In genomic region chr3:38283687-38284124, GRCm38 (mm10) we compare ENCODE assay signal across 7 mouse cellular contexts.
DNase-seq lines count a peak whose midpoint lies in the region; ATAC-seq and TF ChIP-seq lines count a peak whose summit lies in the region.

No protein-coding gene starts in this region.

- no peaks in the 10 kb centered on the region for H3K36me3 ChIP-seq in liver, embryonic 14.5 days (replicated peaks; ENCODE audit: control insufficient read depth, insufficient read depth, low read depth)

- WGBS in liver, embryonic 14.5 days (ENCODE audit: insufficient replicate concordance): 6% methylated on average over 11 of the region's 11 CpGs

- no peak for TF ChIP-seq CTCF in liver, embryonic 14.5 days (IDR thresholded peaks at IDR 0.05; ENCODE audit: low read depth)

- no peak overlapping the region for H3K4me3 ChIP-seq in liver, embryonic 14.5 days (ENCODE audit: insufficient read depth in 1 of 2, low read depth in 2 of 2, low read length in 2 of 2)

- no peaks in the 10 kb centered on the region for H3K9me3 ChIP-seq in liver, embryonic 14.5 days (ENCODE audit: control insufficient read depth, low read length)

- H3K27me3 ChIP-seq in liver, embryonic 14.5 days (ENCODE audit: control insufficient read depth, insufficient read depth, low read length): no peaks in the 10 kb centered on the region

- no peak overlapping the region for H3K9ac ChIP-seq in liver, embryonic 14.5 days (replicated peaks)

- peak; percentile 93 to 96 for ATAC-seq in hematopoietic stem cell, adult 5-6 weeks (replicated peaks in 1 of 2; ENCODE audit: insufficient read depth in 1 of 2, low FRiP score in 2 of 2, low TSS enrichment in 1 of 2, low read depth in 1 of 2, poor library complexity in 2 of 2, severe bottlenecking in 2 of 2)
- peak; percentile 31; the same call in 1 of the 2 replicates for ATAC-seq in liver, embryonic 14.5 days (ENCODE audit: insufficient read depth)

- H3K4me1 ChIP-seq in liver, embryonic 14.5 days (replicated peaks; ENCODE audit: control insufficient read depth in 2 of 2, insufficient read depth in 2 of 2, low read length in 1 of 2): peaks cover 0 to 8% of the 10 kb centered on the region in 2 experiments; a peak in 2 of 4 replicates

- TF ChIP-seq EP300 in liver, embryonic 14.5 days (IDR thresholded peaks at IDR 0.05; ENCODE audit: low read depth): no peak

- DNase-seq in CD8-positive naive resting alpha-beta T cell, adult 2 months (ENCODE audit: low read depth in 2 of 2, low spot score in 2 of 2): peak; percentile 37 to 58
- peak; percentile 40 for DNase-seq in adipocyte (ENCODE audit: low spot score)
- DNase-seq in liver, embryonic 14.5 days (ENCODE audit: low read depth in 3 of 3, low spot score in 3 of 3): peak in 1 of 3 experiments; percentile 3
- DNase-seq in thymus, postnatal 14 days: peak; percentile 29
- DNase-seq in layer of hippocampus, postnatal 25 days (ENCODE audit: extremely low spot score in 1 of 2, low spot score in 1 of 2): no peak
- no peak for DNase-seq in right cerebral cortex, adult 2 months (ENCODE audit: low spot score in 2 of 2)

- H3K4me2 ChIP-seq in liver, embryonic 14.5 days (ENCODE audit: low read depth): no peak overlapping the region

- no peak overlapping the region for H3K27ac ChIP-seq in liver, embryonic 14.5 days

Comparison
In these comparisons a context has a peak if more than half of its experiments do, and no peak if none do; other contexts are left out.
1. DNase-seq: peak in CD8-positive naive resting alpha-beta T cell, adult 2 months (2 of 2), adipocyte (single experiment) and thymus, postnatal 14 days (single experiment); none in layer of hippocampus, postnatal 25 days (0 of 2) and right cerebral cortex, adult 2 months (0 of 2).